Mouse (Mus musculus): ENCODE measurements around the gene Olfr1205.

DNA sequence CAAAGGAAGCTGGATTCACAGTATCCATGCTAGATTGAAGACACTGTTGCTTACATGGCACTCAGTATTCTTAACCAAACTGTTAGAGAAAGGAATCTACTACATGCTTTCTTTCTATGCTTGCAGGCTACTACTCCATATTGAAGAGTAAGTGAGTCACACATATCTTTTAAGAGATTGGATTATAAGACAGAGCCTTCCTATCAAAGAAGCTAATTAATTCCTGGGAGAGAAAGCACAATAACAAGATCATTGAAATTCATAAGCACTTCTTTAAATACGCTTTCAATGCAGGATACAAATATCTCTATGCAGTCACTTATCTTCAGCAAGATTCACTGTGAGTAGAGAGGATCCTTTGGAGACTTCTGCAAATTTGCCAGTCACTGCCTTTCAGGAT lies 15.3 kb upstream of the Olfr1205 start, which contains the start of gene Olfr1202:
- no peak for TF ChIP-seq CTCF (IDR thresholded peaks at IDR 0.05; ENCODE audit: control insufficient read depth, insufficient read depth, insufficient read length)
- no peak for TF ChIP-seq MAX (IDR thresholded peaks at IDR 0.05)

Data from C2C12 (cell line).